Mouse (Mus musculus): Measurements from ENCODE around the gene Kcnn3. TPM values are rescaled to one million over a fixed set of nuclear protein-coding genes. Genes with fewer than 3 reads are reported as not detected.

Kcnn3 gene
- polyA plus RNA-seq, 1 experiment, result not detected

- no peak for TF ChIP-seq GATA1 (IDR thresholded peaks at IDR 0.05; ENCODE audit: low read length)
Measured at GRCm38 (mm10) chr3:89700461-89700860, 180.5 kb downstream of the Kcnn3 start.

GRCm38 (mm10) chr3:89703596-89703995 lies 183.6 kb downstream of the Kcnn3 start:
- no peak for TF ChIP-seq GATA1 (IDR thresholded peaks at IDR 0.05; ENCODE audit: low read length)

- no peak for TF ChIP-seq GATA1 (IDR thresholded peaks at IDR 0.05; ENCODE audit: low read length)
Measured at GRCm38 (mm10) chr3:89704064-89704463, 184.1 kb downstream of the Kcnn3 start.

- no peak for TF ChIP-seq GATA1 (IDR thresholded peaks at IDR 0.05; ENCODE audit: low read length)
Measured at GRCm38 (mm10) chr3:89714359-89715206, 194.6 kb downstream of the Kcnn3 start, which contains the start of gene Adar. Adar (plus strand) TSS chr3:89715022.

GRCm38 (mm10) chr3:89715207-89715966 lies 195.4 kb downstream of the Kcnn3 start:
- no peak for TF ChIP-seq GATA1 (IDR thresholded peaks at IDR 0.05; ENCODE audit: low read length)

GRCm38 (mm10) chr3:89715967-89716256 lies 195.9 kb downstream of the Kcnn3 start:
- no peak for TF ChIP-seq GATA1 (IDR thresholded peaks at IDR 0.05; ENCODE audit: low read length)

GRCm38 (mm10) chr3:89722032-89722431 lies 202.1 kb downstream of the Kcnn3 start:
- no peak for TF ChIP-seq GATA1 (IDR thresholded peaks at IDR 0.05; ENCODE audit: low read length)

- no peak for TF ChIP-seq GATA1 (IDR thresholded peaks at IDR 0.05; ENCODE audit: low read length)
Measured at GRCm38 (mm10) chr3:89723400-89724084, 203.6 kb downstream of the Kcnn3 start.

Other genes with a start within 250 kb of the Kcnn3 start
- not detected in 2 replicates for gene Slc50a1, start 249.6 kb upstream of the Kcnn3 start, polyA plus RNA-seq (2012)
- gene Efna1, start 239.0 kb upstream of the Kcnn3 start, polyA plus RNA-seq (2012), result not detected in 2 replicates
- not detected in 2 replicates for gene Efna3, start 197.2 kb upstream of the Kcnn3 start, polyA plus RNA-seq (2012)
- gene Efna4, start 182.1 kb upstream of the Kcnn3 start, polyA plus RNA-seq (2012), result 0.04 and 0.09 TPM in 2 replicates
- gene Adam15, start 170.2 kb upstream of the Kcnn3 start, polyA plus RNA-seq (2012), result not detected in 2 replicates
- gene Dcst2, start 158.2 kb upstream of the Kcnn3 start, polyA plus RNA-seq (2012), result not detected in 2 replicates
- not detected in 2 replicates for gene Dcst1, start 154.9 kb upstream of the Kcnn3 start, polyA plus RNA-seq (2012)
- gene Zbtb7b, start 125.4 kb upstream of the Kcnn3 start, polyA plus RNA-seq (2012), result 39.1 and 39.3 TPM in 2 replicates
- 0.08 TPM in 1 of 2 replicates, not detected in the other for gene Lenep, start 117.4 kb upstream of the Kcnn3 start, polyA plus RNA-seq (2012)
- gene Flad1, start 108.3 kb upstream of the Kcnn3 start, polyA plus RNA-seq (2012), result 12.0 and 24.0 TPM in 2 replicates
- 84.3 and 87.0 TPM in 2 replicates for gene Cks1b, start 101.8 kb upstream of the Kcnn3 start, polyA plus RNA-seq (2012)
- gene Shc1, start 101.7 kb upstream of the Kcnn3 start, polyA plus RNA-seq (2012), result 138 and 171 TPM in 2 replicates
- 160 and 240 TPM in 2 replicates for gene Pygo2, start 90.0 kb upstream of the Kcnn3 start, polyA plus RNA-seq (2012)
- 7.6 and 7.7 TPM in 2 replicates for gene Pbxip1, start 83.5 kb upstream of the Kcnn3 start, polyA plus RNA-seq (2012)
- 11.6 and 29.9 TPM in 2 replicates for gene Pmvk, start 65.6 kb upstream of the Kcnn3 start, polyA plus RNA-seq (2012)
- gene Adar, start 194.9 kb downstream of the Kcnn3 start, polyA plus RNA-seq (2012), result 16.9 and 17.9 TPM in 2 replicates
- gene Chrnb2, start 244.5 kb downstream of the Kcnn3 start, polyA plus RNA-seq (2012), result 0.18 and 0.27 TPM in 2 replicates

All from G1E-ER4 (cell line).